Mouse (Mus musculus) G1E (cell line): ENCODE results near the gene Ipo9.

Experiments used
- CTCF ChIP-seq: IDR thresholded peaks from 2 replicates; pipeline ENCODE4 v1.5.1; 2012; ENCODE audit warnings: low read depth, low read length, inconsistent platforms, mixed read lengths
- GATA1 ChIP-seq: IDR thresholded peaks from 2 replicates; pipeline ENCODE4 v1.6.1; 2012; ENCODE audit warnings: borderline replicate concordance, low read length, inconsistent platforms, mixed read lengths
- GATA2 ChIP-seq: IDR thresholded peaks from 2 replicates; pipeline ENCODE4 v1.6.1; 2012; ENCODE audit warnings: low read depth, low read length, inconsistent platforms, borderline replicate concordance
- TAL1 ChIP-seq: conservative IDR thresholded peaks from 2 replicates; pipeline ENCODE4 v1.6.1; 2012; ENCODE audit warnings: low read depth, low read length, inconsistent platforms, mixed read lengths

- TF ChIP-seq CTCF (no peak), GATA1 (no peak), TAL1 (no peak), GATA2 (no peak)
These were observed 46.1 kb downstream of the Ipo9 start for GRCm38 (mm10) chr1:135384171-135384570.
